Mouse (Mus musculus) adrenal gland, postnatal 4 days (tissue): ENCODE measurements around the gene Hoxc11. TPM values are rescaled to one million over a fixed set of nuclear protein-coding genes. Genes with fewer than 3 reads are reported as not detected.
A peak's percentile ranks its signal among the peaks of the same experiment; 100 is the strongest.

Experiments
- DNase-seq, 2 experiments: peaks; one replicate each; pipeline ENCODE4 v3.0.0; 2021 to 2022; ENCODE audit warnings: low spot score in 2 of 2, mixed read lengths in 2 of 2
- total RNA-seq, 2 experiments: library from RNA; stranded (reverse); gene quantifications; 2 replicates each; pipeline ENCODE4 v1.2.3; 2021

Hoxc11 gene
- total RNA-seq, 2 experiments from 2014 or later = 0.20 TPM; not detected in 1

GRCm38 (mm10) chr15:102980912-102981311, 26.7 kb downstream of the Hoxc11 start:
- no peak for DNase-seq

GRCm38 (mm10) chr15:102981379-102982288, 27.4 kb downstream of the Hoxc11 start:
- DNase-seq = no peak

DNA sequence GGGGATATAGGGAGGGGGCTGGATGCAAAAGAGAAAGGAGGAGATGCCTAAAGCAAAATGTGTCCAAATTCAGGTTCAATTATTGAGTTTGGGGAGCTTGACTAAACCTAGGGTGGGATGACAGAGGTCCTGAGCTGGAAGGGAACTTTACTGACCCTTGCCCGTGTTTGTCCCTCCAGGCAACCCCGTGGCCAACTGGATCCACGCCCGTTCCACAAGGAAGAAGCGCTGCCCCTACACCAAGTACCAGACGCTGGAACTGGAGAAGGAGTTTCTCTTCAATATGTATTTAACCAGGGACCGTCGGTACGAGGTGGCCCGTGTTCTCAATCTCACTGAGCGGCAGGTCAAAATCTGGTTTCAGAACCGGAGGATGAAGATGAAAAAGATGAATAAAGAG, 29.5 kb downstream of the Hoxc11 start:
- DNase-seq = no peak

DNA sequence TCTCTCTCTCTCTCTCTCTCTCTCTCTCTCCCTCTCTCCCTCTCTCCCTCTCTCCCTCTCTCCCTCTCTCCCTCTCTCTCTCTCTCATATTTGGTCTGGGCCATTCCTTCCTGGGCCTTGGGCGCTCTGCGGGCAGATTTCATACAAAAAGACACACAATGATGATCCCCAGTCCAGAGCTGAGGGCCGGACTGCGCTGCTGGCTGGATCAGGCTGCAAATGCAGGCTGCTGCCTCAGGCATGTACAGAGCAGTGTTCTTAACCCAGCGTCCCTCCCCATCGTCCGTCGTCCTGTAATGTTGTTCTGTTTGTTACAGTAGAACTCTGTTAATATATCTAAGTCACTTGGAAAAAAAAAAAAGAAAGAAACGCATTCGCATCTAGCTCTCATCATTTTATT, 30.3 kb downstream of the Hoxc11 start:
- no peak for DNase-seq

- no peak for DNase-seq
Measured at GRCm38 (mm10) chr15:102984925-102985324, 30.7 kb downstream of the Hoxc11 start.

- DNase-seq = peak; percentile 88
Measured at GRCm38 (mm10) chr15:102987124-102987833, 33.1 kb downstream of the Hoxc11 start.

DNA sequence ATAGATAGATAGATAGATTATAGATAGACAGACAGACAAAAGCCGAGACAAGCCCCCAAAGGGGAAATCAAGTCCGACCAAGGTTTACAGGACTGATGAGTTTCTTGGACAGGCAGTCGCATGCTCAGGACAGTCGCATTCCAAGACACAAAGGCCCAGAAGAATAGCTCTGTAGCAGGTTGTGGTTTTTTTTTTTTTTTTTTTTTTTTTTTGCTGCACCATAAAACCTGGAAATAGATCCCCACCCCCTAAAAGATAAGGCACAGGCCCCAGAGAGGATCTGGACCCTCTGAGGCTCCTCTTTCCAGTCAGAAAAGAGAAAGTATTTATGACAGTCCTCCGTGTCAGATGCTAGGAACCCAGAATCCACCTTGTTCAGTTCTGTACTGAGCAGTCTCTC, 33.9 kb downstream of the Hoxc11 start:
- no peak for DNase-seq

- DNase-seq = no peak
Measured at GRCm38 (mm10) chr15:102990461-102991397, 36.5 kb downstream of the Hoxc11 start, which contains the start of gene Hoxc8. TSS of gene Hoxc8 (plus strand) at chr15:102990607.

DNA sequence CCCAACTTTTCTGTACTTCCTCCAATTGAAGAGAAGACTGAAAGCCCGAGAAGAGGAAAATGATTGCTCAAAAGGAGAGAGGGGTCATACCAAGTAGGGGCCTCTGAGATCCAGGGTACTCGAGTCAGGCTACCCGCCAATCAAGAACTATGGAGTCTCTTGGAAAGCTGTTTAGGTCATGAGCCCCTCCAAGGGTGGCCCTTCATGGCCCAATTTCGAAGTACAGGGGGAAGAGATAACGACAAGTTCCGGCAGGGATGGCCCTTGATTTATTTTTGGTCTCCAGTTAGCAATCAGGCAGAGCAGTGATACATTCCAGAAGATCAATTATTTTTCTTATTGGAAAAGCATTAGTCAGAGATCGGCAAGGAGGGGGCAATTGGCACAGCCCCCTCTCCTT, 37.6 kb downstream of the Hoxc11 start:
- DNase-seq = no peak

DNA sequence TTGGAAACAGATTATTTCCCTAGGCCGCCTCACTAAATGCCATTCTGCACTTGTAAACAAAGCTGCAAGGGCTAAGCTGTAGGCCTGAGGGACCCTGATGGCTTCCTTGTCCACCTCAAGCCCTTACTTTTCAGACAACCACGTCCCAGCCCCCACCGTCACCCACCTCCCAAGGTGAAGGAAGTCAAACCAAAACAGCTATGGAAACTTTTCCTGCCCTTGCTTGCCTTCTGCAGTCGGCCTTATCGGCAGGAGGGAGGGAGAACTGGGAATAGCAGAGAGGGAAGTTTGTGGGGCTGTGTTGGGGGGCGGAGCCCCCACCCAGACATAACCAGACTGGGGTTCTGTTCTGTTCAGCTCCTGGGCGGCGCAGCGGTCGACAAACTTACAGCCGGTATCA, 38.0 kb downstream of the Hoxc11 start:
- DNase-seq = no peak

DNA sequence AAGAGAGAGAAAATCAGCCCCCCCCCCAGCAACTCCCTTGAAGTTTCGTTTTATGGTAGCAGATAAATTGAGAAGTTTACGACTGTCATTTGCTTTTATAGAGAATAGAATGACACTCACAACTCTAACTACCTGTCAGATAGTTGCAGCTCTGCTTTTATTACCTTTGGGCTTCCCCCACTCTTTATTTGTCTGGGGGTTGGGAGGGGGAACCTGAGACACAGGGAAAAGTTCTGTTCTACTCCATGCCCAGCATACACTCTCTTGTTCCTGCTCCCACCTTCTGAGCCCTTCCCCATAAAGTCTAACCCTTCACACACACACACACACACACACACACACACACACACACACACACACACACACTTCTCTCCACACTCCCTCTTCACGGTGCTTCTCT, 38.6 kb downstream of the Hoxc11 start:
- no peak for DNase-seq

DNA sequence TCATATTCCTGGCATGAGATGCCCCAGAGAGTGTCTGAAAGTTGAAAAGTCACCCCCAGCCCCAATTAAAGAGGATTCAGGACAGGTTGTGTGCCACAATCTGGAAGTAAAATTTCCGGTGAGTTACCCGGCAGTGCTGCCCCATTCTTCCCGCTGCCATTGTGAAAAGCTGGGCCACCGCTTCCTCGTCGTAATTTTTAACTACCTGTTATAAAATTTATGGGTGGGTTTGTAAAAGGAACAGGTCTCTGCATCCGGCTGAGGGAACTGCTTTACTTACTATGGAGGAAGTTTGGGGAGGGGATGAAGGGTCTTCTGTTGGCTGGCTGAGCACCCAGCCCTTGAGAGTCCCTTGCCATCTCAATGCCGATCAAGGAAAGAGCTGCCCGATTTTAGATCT, 42.3 kb downstream of the Hoxc11 start:
- no peak for DNase-seq

- no peak for DNase-seq
Measured at GRCm38 (mm10) chr15:102997431-102997830, 43.2 kb downstream of the Hoxc11 start.

GRCm38 (mm10) chr15:102997939-102998355, 43.7 kb downstream of the Hoxc11 start, which contains the start of gene Hoxc6:
TSS of gene Hoxc6 (plus strand) at chr15:102998257.
- DNase-seq = no peak

DNA sequence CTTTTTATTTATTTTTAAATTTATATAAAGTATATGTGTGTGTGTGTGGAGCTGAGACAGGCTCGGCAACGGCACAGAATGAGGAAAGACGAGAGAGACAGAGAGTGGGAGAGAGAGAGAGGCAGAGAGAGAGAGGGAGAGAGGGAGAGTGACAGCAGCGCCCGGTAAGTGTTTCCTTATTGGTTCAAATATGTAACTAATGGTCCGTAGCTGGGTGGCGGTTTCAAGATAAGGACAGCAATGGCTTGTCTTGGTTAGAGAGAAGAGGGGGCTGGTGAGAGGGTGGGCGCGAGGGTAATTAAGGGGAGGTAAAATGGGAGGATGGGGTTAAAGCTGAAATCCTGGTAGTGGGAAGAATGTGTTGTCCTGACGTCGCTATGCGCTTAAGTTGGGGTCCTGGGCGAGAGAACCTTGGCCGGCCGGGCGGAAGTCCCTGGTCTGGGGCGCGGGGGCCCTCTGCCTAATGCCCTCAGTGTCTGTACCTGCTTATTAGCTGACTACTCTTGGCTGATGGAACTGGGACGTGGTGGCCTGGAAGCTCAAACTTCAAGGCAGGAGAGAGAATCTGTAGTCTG, 44.5 kb downstream of the Hoxc11 start:
- DNase-seq = no peak

- peak; percentile 75 to 78 for DNase-seq
Measured at GRCm38 (mm10) chr15:102999183-102999831, 45.1 kb downstream of the Hoxc11 start.

GRCm38 (mm10) chr15:102999955-103000354, 45.7 kb downstream of the Hoxc11 start:
- DNase-seq = no peak

GRCm38 (mm10) chr15:103000501-103000901, 46.3 kb downstream of the Hoxc11 start:
- no peak for DNase-seq

GRCm38 (mm10) chr15:103001370-103001769, 47.1 kb downstream of the Hoxc11 start:
- no peak for DNase-seq

- no peak for DNase-seq
Measured at GRCm38 (mm10) chr15:103002156-103002555, 47.9 kb downstream of the Hoxc11 start.
